Mouse (Mus musculus) lung, postnatal 0 days (tissue): ENCODE measurements around the gene 2410004B18Rik.
A peak's percentile ranks its signal among the peaks of the same experiment; 100 is the strongest.

Experiments used
- CTCF ChIP-seq: IDR thresholded peaks from 2 replicates; pipeline ENCODE4 v1.5.1; 2016; ENCODE audit warnings: antibody characterized with exemption, mild to moderate bottlenecking
- EP300 ChIP-seq: IDR thresholded peaks from 2 replicates; pipeline ENCODE4 v1.6.1; 2016; ENCODE audit warnings: antibody characterized with exemption, mild to moderate bottlenecking, control low read depth

- TF ChIP-seq CTCF (peak; percentile 79), EP300 (no peak)
Observed at GRCm38 (mm10) chr3:145950034-145950814, 12.4 kb downstream of the 2410004B18Rik start.
